Mouse (Mus musculus) erythroblast, adult 5-6 weeks (primary cell): ENCODE measurements around the gene Cdip1. TPM values are rescaled to one million over a fixed set of nuclear protein-coding genes. Genes with fewer than 3 reads are reported as not detected.
"Not testable (repeated sequence)": the region's sequence is repeated elsewhere in the genome, so short reads cannot be mapped to it uniquely, and the experiment has no call there.

ENCODE experiments used
- ATAC-seq: replicated peaks from 2 replicates; pipeline ENCODE4 v1.8.0; 2016; ENCODE audit warnings: moderate number of reproducible peaks, mild to moderate bottlenecking, moderate TSS enrichment, inconsistent platforms; ENCODE audit not compliant: poor library complexity, low FRiP score, severe bottlenecking
- total RNA-seq, 2 experiments: library from RNA; stranded (forward) in 1 of 2; stranded (reverse) in 1 of 2; fragments of 150-400 nt in 1 of 2; fragments of 200-764, 138-1000 nt in 1 of 2; gene quantifications; 2 replicates each; pipeline versions ENCODE4 v1.2.3 to v1.2.4; 2015 to 2017; ENCODE audit warnings: low replicate concordance in 2 of 2

The Cdip1 gene
- total RNA-seq, 2 experiments from 2014 or later, result 2.1 to 2.5 TPM

GRCm38 (mm10) chr16:4777171-4777904, 12.8 kb downstream of the Cdip1 start:
- ATAC-seq, result no peak

- ATAC-seq, result no peak
Measured at GRCm38 (mm10) chr16:4773289-4773970, 16.7 kb downstream of the Cdip1 start.

GRCm38 (mm10) chr16:4768719-4769118, 21.4 kb downstream of the Cdip1 start:
- no peak for ATAC-seq

GRCm38 (mm10) chr16:4767012-4767790, 22.9 kb downstream of the Cdip1 start:
- ATAC-seq, result no peak

GRCm38 (mm10) chr16:4765852-4766251, 24.2 kb downstream of the Cdip1 start:
- no peak for ATAC-seq

- ATAC-seq, result no peak
Measured at GRCm38 (mm10) chr16:4763276-4763675, 26.8 kb downstream of the Cdip1 start.

GRCm38 (mm10) chr16:4762437-4762836, 27.7 kb downstream of the Cdip1 start:
- no peak for ATAC-seq

- ATAC-seq, result not testable (repeated sequence)
Measured at GRCm38 (mm10) chr16:4756660-4757335, 33.3 kb downstream of the Cdip1 start.

- ATAC-seq, result no peak
Measured at GRCm38 (mm10) chr16:4754045-4754444, 36.0 kb downstream of the Cdip1 start.

GRCm38 (mm10) chr16:4752155-4752554, 37.9 kb downstream of the Cdip1 start:
- ATAC-seq, result no peak

- ATAC-seq, result no peak
Measured at GRCm38 (mm10) chr16:4742186-4742585, 47.9 kb downstream of the Cdip1 start.

- ATAC-seq, result no peak
Measured at GRCm38 (mm10) chr16:4739994-4740393, 50.1 kb downstream of the Cdip1 start.

- no peak for ATAC-seq
Measured at GRCm38 (mm10) chr16:4736262-4736661, 53.8 kb downstream of the Cdip1 start.

- ATAC-seq, result no peak
Measured at GRCm38 (mm10) chr16:4730776-4731358, 59.2 kb downstream of the Cdip1 start.

GRCm38 (mm10) chr16:4727963-4728362, 62.1 kb downstream of the Cdip1 start:
- ATAC-seq, result no peak

- no peak for ATAC-seq
Measured at GRCm38 (mm10) chr16:4727526-4727925, 62.6 kb downstream of the Cdip1 start.

- ATAC-seq, result peak; percentile 71
Measured at GRCm38 (mm10) chr16:4726528-4727128, 63.5 kb downstream of the Cdip1 start.

GRCm38 (mm10) chr16:4725780-4726527, 64.1 kb downstream of the Cdip1 start, which contains the start of gene Hmox2:
Gene Hmox2, plus strand, starts transcription at chr16:4726361.
- peak; percentile 99 for ATAC-seq

- no peak for ATAC-seq
Measured at GRCm38 (mm10) chr16:4725266-4725665, 64.8 kb downstream of the Cdip1 start.
